Mouse (Mus musculus) spleen, adult 2 months (tissue): ENCODE results near the gene Cd276. TPM values are rescaled to one million over a fixed set of nuclear protein-coding genes. Genes with fewer than 3 reads are reported as not detected.

Experiments
- DNase-seq, 2 experiments: peaks; one replicate each; pipeline versions ENCODE4 v3.0.0 to v3.0.0-alpha.2; 2012 to 2021; ENCODE audit warnings: low spot score in 2 of 2, low read depth in 1 of 2
- H3K27ac ChIP-seq: fragments of 200-500 bp; 2 replicates; pipeline ENCODE4 v1.5.1; 2012; ENCODE audit warnings: low read length, inconsistent platforms; ENCODE audit not compliant: insufficient read depth
- H3K27me3 ChIP-seq: fragments of 200-500 bp; 2 replicates; pipeline ENCODE4 v1.6.1; 2012; ENCODE audit warnings: mild to moderate bottlenecking, moderate library complexity, low read length, inconsistent platforms; ENCODE audit not compliant: control insufficient read depth, insufficient read depth
- H3K36me3 ChIP-seq: fragments of 200-500 bp; 2 replicates; pipeline ENCODE4 v1.6.1; 2012; ENCODE audit warnings: mild to moderate bottlenecking, low read length, inconsistent platforms; ENCODE audit not compliant: control insufficient read depth, insufficient read depth
- H3K4me1 ChIP-seq: fragments of 200-500 bp; 2 replicates; pipeline ENCODE4 v1.6.1; 2011; ENCODE audit warnings: inconsistent platforms; ENCODE audit not compliant: control insufficient read depth, insufficient read depth, insufficient read length
- H3K4me3 ChIP-seq: fragments of 200-500 bp; 2 replicates; pipeline ENCODE4 v1.5.1; 2011; ENCODE audit warnings: mild to moderate bottlenecking, inconsistent platforms; ENCODE audit not compliant: insufficient read depth, insufficient read length; ENCODE audit errors: extremely low read depth
- CTCF ChIP-seq: fragments of 200-500 bp; IDR thresholded peaks from 2 replicates; pipeline ENCODE4 v1.5.1; 2011; ENCODE audit warnings: mild to moderate bottlenecking, inconsistent platforms; ENCODE audit not compliant: insufficient read depth, insufficient read length, insufficient replicate concordance; ENCODE audit errors: extremely low read depth
- POLR2A ChIP-seq: fragments of 200-500 bp; IDR thresholded peaks from 2 replicates; pipeline ENCODE4 v1.6.1; 2011; ENCODE audit warnings: low read depth, low read length, inconsistent platforms
- WGBS: fragments of 180-500 bp; shearing (Covaris S2); methylation state at CpG from one replicate; pipeline ENCODE4 v1.1.7; 2018; 5-methylcytosine and 5-hydroxymethylcytosine counted together
- polyA plus RNA-seq: library from polyadenylated mRNA; depleted of rRNA; stranded (reverse); fragments of >200 nt; gene quantifications from 2 replicates; pipeline ENCODE4 v1.2.3, GENCODE M21; 2012

The Cd276 gene
- polyA plus RNA-seq, 1 experiment = 2.4 TPM

GRCm38 (mm10) chr9:58525108-58525507, 30.1 kb downstream of the Cd276 start:
- no peaks in the 10 kb centered on the region for H3K36me3 ChIP-seq
- H3K4me3 ChIP-seq = no peak overlapping the region
- no peak for TF ChIP-seq POLR2A
- no peak for TF ChIP-seq CTCF
- no peaks in the 10 kb centered on the region; the same call in 1 of the 2 replicates for H3K4me1 ChIP-seq
- no peak overlapping the region for H3K27ac ChIP-seq
- 84% methylated on average over 4 of the region's 4 CpGs for WGBS
- no peaks in the 10 kb centered on the region for H3K27me3 ChIP-seq
- no peak for DNase-seq

DNA sequence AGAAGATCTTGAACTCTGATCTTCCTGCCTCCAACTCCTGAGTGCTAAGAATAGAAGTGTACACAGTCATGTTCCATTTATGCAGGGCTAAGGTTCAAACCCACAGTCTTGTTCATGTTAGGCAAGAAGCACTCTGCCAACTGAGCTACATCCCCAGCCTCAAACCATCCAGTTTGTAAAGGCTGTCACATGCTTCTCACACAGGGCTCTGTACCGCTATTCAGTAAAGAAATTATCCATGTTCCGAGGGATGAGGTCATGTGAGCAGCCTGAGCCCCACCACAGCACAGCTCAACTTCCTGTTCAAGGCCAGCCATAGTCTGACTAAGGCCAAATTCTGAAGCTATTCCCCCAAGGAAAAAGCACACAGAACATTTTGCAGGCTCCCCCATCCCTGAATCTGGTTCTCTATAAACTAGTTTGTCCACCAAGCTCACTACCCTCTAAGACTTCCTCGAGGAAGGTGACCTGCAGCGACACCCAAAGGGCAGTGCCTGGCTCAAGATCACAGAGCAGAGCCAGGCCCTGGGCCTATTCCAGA, 33.3 kb downstream of the Cd276 start:
- no peak for TF ChIP-seq CTCF
- TF ChIP-seq POLR2A = no peak
- Histone ChIP-seq H3K4me3 (no peak overlapping the region), H3K27me3 (no peaks in the 10 kb centered on the region), H3K4me1 (peaks cover 8% of the 10 kb centered on the region), H3K27ac (no peak overlapping the region), H3K36me3 (no peaks in the 10 kb centered on the region)
- WGBS = 27% methylated on average over 4 of the region's 4 CpGs
- no peak for DNase-seq

DNA sequence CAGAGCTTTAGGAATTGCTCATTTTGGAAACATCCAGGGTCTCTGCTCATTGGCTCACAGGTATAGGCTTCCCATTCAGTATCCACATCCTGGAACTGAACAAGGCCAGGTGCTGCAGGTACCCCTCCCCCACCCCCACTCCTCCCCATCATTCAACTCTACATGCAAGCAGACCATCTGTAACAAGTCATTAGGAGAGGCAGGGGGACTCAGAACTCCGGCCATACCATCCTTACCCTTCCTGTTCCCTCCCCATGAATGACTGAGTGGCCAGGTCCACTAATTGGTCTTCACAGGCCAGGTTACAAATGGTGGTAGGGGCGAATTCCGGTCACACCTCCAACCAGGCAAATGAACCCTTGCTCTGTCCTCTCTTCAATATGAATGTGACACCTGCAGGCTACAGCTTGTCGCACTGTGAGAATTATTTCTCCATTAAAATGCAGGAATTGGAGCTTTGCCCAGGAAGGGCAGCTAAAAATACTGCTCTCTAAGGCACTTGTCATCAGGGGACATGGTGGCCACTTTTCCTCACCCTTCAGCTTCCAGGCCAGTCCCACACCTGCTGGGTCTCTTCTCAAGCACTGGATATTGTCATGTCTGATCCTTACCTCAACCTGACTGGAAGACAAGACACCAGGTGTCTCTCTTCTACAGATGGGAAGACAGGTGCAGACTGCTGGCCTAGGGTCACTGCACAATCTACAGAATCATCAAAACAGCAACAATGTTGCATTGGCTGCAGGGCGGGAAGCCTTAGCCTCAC, 34.2 kb downstream of the Cd276 start:
- Histone ChIP-seq H3K4me1 (peaks cover 8% of the 10 kb centered on the region), H3K27ac (no peak overlapping the region), H3K36me3 (no peaks in the 10 kb centered on the region), H3K27me3 (no peaks in the 10 kb centered on the region), H3K4me3 (no peak overlapping the region)
- WGBS = 89% methylated on average over 5 of the region's 5 CpGs
- DNase-seq = no peak
- TF ChIP-seq CTCF = no peak
- TF ChIP-seq POLR2A = no peak

- Histone ChIP-seq H3K36me3 (no peaks in the 10 kb centered on the region), H3K4me1 (peaks cover 8% of the 10 kb centered on the region), H3K4me3 (no peak overlapping the region), H3K27ac (no peak overlapping the region), H3K27me3 (no peaks in the 10 kb centered on the region)
- no peak for DNase-seq
- WGBS = 83% methylated on average over 3 of the region's 3 CpGs
- TF ChIP-seq CTCF (no peak), POLR2A (no peak)
These were observed 35.3 kb downstream of the Cd276 start for GRCm38 (mm10) chr9:58519953-58520352.

DNA sequence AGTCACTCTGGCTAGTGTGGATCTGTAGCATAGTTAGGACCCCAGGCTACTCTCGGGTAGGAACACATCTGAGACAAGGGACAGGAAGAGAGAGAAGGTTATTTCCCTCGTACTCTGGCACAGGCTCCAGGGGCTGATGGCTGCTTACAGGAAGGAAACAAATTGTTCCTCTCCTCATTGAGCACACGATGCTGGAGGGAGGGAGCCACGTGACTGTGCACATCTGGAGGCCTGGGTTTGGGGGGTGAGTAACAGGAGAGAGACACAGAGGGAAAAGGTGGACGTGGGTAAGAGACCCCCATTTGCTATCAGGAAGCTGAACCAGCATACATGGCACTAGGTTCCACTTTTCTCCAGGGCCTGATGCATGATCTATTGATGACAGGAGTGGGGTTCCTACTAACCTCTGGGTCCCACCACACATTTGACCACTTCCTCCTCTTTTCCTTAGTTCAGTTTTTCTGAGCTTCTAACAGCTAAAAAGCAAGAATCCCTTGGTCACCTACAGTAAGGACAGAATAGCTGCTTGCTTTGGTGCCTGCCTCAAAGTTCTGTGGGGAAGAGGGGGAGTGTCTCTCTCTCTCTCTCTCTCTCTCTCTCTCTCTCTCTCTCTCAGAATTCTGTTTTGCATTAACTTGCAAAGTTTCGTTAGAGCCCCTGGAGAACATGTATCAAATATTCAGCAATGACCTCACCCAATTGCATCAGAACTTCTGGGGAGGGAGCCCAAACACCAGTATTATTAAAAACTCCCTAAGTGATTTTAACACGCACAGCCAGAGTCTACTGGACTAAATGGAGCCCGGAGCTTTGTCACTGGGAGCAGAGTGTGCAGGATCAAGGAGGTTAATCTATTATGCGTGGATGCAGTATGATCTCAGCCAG, 37.1 kb downstream of the Cd276 start:
- peaks cover 8% of the 10 kb centered on the region for H3K4me1 ChIP-seq
- H3K27me3 ChIP-seq = no peaks in the 10 kb centered on the region
- no peak for DNase-seq
- no peak overlapping the region for H3K27ac ChIP-seq
- no peak overlapping the region for H3K4me3 ChIP-seq
- TF ChIP-seq POLR2A (no peak), CTCF (no peak)
- WGBS = 18% methylated on average over 9 of the region's 9 CpGs
- H3K36me3 ChIP-seq = no peaks in the 10 kb centered on the region

GRCm38 (mm10) chr9:58516480-58516879, 38.8 kb downstream of the Cd276 start:
- Histone ChIP-seq H3K36me3 (no peaks in the 10 kb centered on the region), H3K4me1 (peaks cover 8% of the 10 kb centered on the region), H3K27me3 (no peaks in the 10 kb centered on the region), H3K27ac (no peak overlapping the region), H3K4me3 (no peak overlapping the region)
- TF ChIP-seq CTCF (no peak), POLR2A (no peak)
- DNase-seq = no peak
- WGBS = 90% methylated on average over 3 of the region's 3 CpGs
